Mouse (Mus musculus) kidney, adult 18-20 months (tissue): ENCODE results near the gene Gm5431.
"Not testable (repeated sequence)": the region's sequence is repeated elsewhere in the genome, so short reads cannot be mapped to it uniquely, and the experiment has no call there.

Source experiments
- DNase-seq: peaks from one replicate; pipeline ENCODE4 v3.0.0; 2021

Gene Gm5431

GRCm38 (mm10) chr11:48871201-48871772 lies 30.7 kb downstream of the Gm5431 start, which contains the start of gene Irgm1:
TSS of gene Irgm1 (minus strand) at chr11:48871683.
- peak; percentile 81 for DNase-seq

- DNase-seq, result no peak
Measured at GRCm38 (mm10) chr11:48870781-48871180, 31.2 kb downstream of the Gm5431 start.

GRCm38 (mm10) chr11:48869380-48870110 lies 32.5 kb downstream of the Gm5431 start:
- DNase-seq, result peak; percentile 41

- no peak for DNase-seq
Measured at GRCm38 (mm10) chr11:48866481-48866880, 35.5 kb downstream of the Gm5431 start.

- DNase-seq, result no peak
Measured at GRCm38 (mm10) chr11:48863808-48864207, 38.2 kb downstream of the Gm5431 start.

GRCm38 (mm10) chr11:48862784-48863319 lies 39.2 kb downstream of the Gm5431 start:
- DNase-seq, result no peak

GRCm38 (mm10) chr11:48859014-48859413 lies 43.0 kb downstream of the Gm5431 start:
- peak; percentile 39 for DNase-seq

GRCm38 (mm10) chr11:48853474-48854180 lies 48.4 kb downstream of the Gm5431 start:
- peak; percentile 94 for DNase-seq

GRCm38 (mm10) chr11:48852624-48853473 lies 49.2 kb downstream of the Gm5431 start:
- DNase-seq, result no peak

GRCm38 (mm10) chr11:48852190-48852589 lies 49.8 kb downstream of the Gm5431 start:
- no peak for DNase-seq

GRCm38 (mm10) chr11:48851270-48851995 lies 50.6 kb downstream of the Gm5431 start:
- DNase-seq, result no peak

- no peak for DNase-seq
Measured at GRCm38 (mm10) chr11:48850240-48850639, 51.8 kb downstream of the Gm5431 start.

GRCm38 (mm10) chr11:48846881-48847280 lies 55.1 kb downstream of the Gm5431 start:
- no peak for DNase-seq

- DNase-seq, result not testable (repeated sequence)
Measured at GRCm38 (mm10) chr11:48846362-48846761, 55.7 kb downstream of the Gm5431 start.

- peak; percentile 21 for DNase-seq
Measured at GRCm38 (mm10) chr11:48845244-48845815, 56.7 kb downstream of the Gm5431 start.

- peak; percentile 46 for DNase-seq
Measured at GRCm38 (mm10) chr11:48844309-48844708, 57.7 kb downstream of the Gm5431 start.

GRCm38 (mm10) chr11:48843202-48843601 lies 58.8 kb downstream of the Gm5431 start:
- DNase-seq, result peak; percentile 64

- DNase-seq, result no peak
Measured at GRCm38 (mm10) chr11:48842378-48842792, 59.6 kb downstream of the Gm5431 start.

GRCm38 (mm10) chr11:48841213-48841612 lies 60.8 kb downstream of the Gm5431 start:
- DNase-seq, result no peak

GRCm38 (mm10) chr11:48840805-48841204 lies 61.2 kb downstream of the Gm5431 start:
- DNase-seq, result no peak
